Comparison of ENCODE assay signal across 10 mouse cellular contexts in the genomic region with DNA sequence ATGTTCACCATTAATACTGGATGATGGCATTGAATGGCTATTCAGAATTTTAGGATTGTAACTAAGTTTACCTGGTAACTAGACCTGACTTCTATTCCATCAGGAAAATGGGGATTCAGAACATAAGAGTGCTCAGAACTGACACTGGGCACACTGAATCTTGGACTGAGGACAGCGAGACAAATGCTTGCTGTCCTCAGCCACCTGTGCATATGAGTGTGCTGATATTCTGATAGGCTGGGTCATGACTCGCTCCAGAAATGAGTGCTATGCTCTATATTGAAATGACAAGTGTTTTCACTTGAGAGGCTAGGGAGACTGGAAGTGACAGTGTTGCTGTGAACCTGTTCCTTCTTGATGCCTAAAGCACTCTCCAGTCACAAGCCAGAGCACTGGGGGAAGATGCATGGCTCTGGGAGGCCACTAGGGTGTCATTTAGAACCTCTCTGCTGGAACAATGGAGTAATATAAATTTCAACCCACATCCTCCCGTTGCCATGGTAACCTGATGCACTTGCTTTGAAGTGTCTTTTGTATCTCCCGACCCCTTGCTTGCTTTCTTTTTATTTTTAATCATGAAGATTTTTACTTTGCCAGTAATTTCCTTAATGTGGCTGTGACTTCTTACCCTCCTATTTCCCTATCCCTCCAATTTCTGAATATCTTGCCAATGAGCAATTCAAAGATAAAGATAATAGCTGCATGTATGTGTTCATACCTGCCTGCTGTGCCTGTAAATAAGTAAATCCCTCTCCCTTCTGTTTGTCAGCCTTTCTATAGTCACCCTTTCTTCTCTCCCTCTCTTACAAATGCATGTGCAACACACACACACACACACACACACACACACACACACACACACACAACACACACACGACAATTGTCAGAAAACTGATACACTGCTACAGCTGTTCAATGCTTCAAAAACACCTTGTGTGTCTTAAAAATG.
DNase-seq lines count a peak whose midpoint lies in the region; ATAC-seq lines count a peak whose summit lies in the region.
"Had no signal": no experiment of that assay in that cellular context is flagged by ENCODE, and none has a peak within 500 bp of the region (broad histone marks: within the 10 kb centered on the region; RNA-seq: fewer than 3 reads in every experiment).

No protein-coding gene starts in this region.

- H3K36me3 ChIP-seq in forebrain, embryonic 15.5 days = no peaks in the 10 kb centered on the region
- no peaks in the 10 kb centered on the region for H3K36me3 ChIP-seq in midbrain, embryonic 16.5 days (ENCODE audit: control insufficient read depth, insufficient read depth, low read length)
- no peaks in the 10 kb centered on the region for H3K36me3 ChIP-seq in intestine, embryonic 15.5 days
- H3K36me3 ChIP-seq in intestine, embryonic 16.5 days (ENCODE audit: control insufficient read depth, insufficient read depth, low read length) = no peaks in the 10 kb centered on the region

- peak; percentile 85 for ATAC-seq in forebrain, embryonic 15.5 days (replicated peaks)
- ATAC-seq in midbrain, embryonic 16.5 days = peak; percentile 89
- no peak for ATAC-seq in intestine, embryonic 15.5 days
- ATAC-seq in intestine, embryonic 16.5 days = no peak
- no peak for ATAC-seq in CD4-positive, CD25-positive, alpha-beta regulatory T cell, adult 4 months
- ATAC-seq: intestine, postnatal 0 days had no signal

- H3K27me3 ChIP-seq in forebrain, embryonic 15.5 days = no peaks in the 10 kb centered on the region
- H3K27me3 ChIP-seq in midbrain, embryonic 16.5 days (ENCODE audit: control insufficient read depth, insufficient read depth, low read depth, low read length) = no peaks in the 10 kb centered on the region
- H3K27me3 ChIP-seq in intestine, embryonic 15.5 days (replicated peaks) = no peaks in the 10 kb centered on the region
- no peaks in the 10 kb centered on the region for H3K27me3 ChIP-seq in intestine, embryonic 16.5 days (replicated peaks; ENCODE audit: control insufficient read depth, insufficient read depth, low read length)

- 55% methylated on average over 5 of the region's 5 CpGs for WGBS in forebrain, embryonic 15.5 days
- WGBS in midbrain, embryonic 16.5 days = 48% methylated on average over 5 of the region's 5 CpGs
- WGBS in intestine, embryonic 15.5 days = 66% methylated on average over 5 of the region's 5 CpGs
- WGBS in intestine, embryonic 16.5 days = 68% methylated on average over 5 of the region's 5 CpGs

- no peak overlapping the region for H3K9ac ChIP-seq in forebrain, embryonic 15.5 days (replicated peaks)
- no peak overlapping the region for H3K9ac ChIP-seq in midbrain, embryonic 16.5 days (ENCODE audit: low read depth, low read length)
- no peak overlapping the region for H3K9ac ChIP-seq in intestine, embryonic 15.5 days
- no peak overlapping the region for H3K9ac ChIP-seq in intestine, embryonic 16.5 days (ENCODE audit: low read depth, low read length)

- 0 out of 2 replicates have a peak, but pooled peaks cover 5% of the 10 kb centered on the region for H3K4me1 ChIP-seq in forebrain, embryonic 15.5 days
- peaks cover 5% of the 10 kb centered on the region; the same call in 1 of the 2 replicates for H3K4me1 ChIP-seq in midbrain, embryonic 16.5 days (ENCODE audit: control insufficient read depth, insufficient read depth, low read length)
- H3K4me1 ChIP-seq in intestine, embryonic 15.5 days (replicated peaks) = no peaks in the 10 kb centered on the region
- H3K4me1 ChIP-seq in intestine, embryonic 16.5 days (ENCODE audit: control insufficient read depth, insufficient read depth, low read length) = no peaks in the 10 kb centered on the region

- no peaks in the 10 kb centered on the region for H3K9me3 ChIP-seq in forebrain, embryonic 15.5 days
- no peaks in the 10 kb centered on the region for H3K9me3 ChIP-seq in midbrain, embryonic 16.5 days (replicated peaks; ENCODE audit: control insufficient read depth, low read length, poor library complexity, severe bottlenecking)
- H3K9me3 ChIP-seq in intestine, embryonic 15.5 days = no peaks in the 10 kb centered on the region
- H3K9me3 ChIP-seq in intestine, embryonic 16.5 days (ENCODE audit: control insufficient read depth, low read length) = no peaks in the 10 kb centered on the region

- H3K4me2 ChIP-seq in forebrain, embryonic 15.5 days (replicated peaks) = no peak overlapping the region
- H3K4me2 ChIP-seq in midbrain, embryonic 16.5 days (ENCODE audit: low read length) = no peak overlapping the region
- no peak overlapping the region for H3K4me2 ChIP-seq in intestine, embryonic 15.5 days (replicated peaks)
- no peak overlapping the region for H3K4me2 ChIP-seq in intestine, embryonic 16.5 days (ENCODE audit: low read depth, low read length)

- H3K4me3 ChIP-seq in forebrain, embryonic 15.5 days = no peak overlapping the region
- H3K4me3 ChIP-seq in midbrain, embryonic 16.5 days (ENCODE audit: low read depth, low read length) = no peak overlapping the region
- H3K4me3 ChIP-seq in intestine, embryonic 15.5 days (replicated peaks) = no peak overlapping the region
- H3K4me3 ChIP-seq in intestine, embryonic 16.5 days (ENCODE audit: low read length) = no peak overlapping the region

- peak; percentile 3 for DNase-seq in WW6 (ENCODE audit: low read depth, low spot score)
- DNase-seq in cerebellum, adult 11-12 months = peak; percentile 16
- DNase-seq: liver; thymus, postnatal 25 days had no signal

- peak overlapping the region; percentile 11 for H3K27ac ChIP-seq in forebrain, embryonic 15.5 days (replicated peaks)
- peak overlapping the region; percentile 40; the same call in 1 of the 2 replicates for H3K27ac ChIP-seq in midbrain, embryonic 16.5 days (ENCODE audit: low read length)
- no peak overlapping the region for H3K27ac ChIP-seq in intestine, embryonic 15.5 days
- no peak overlapping the region for H3K27ac ChIP-seq in intestine, embryonic 16.5 days (ENCODE audit: low read length)

Comparison
In these comparisons a context has a peak if more than half of its experiments do, and no peak if none do; other contexts are left out.
1. ATAC-seq: peak in forebrain, embryonic 15.5 days (single experiment) and midbrain, embryonic 16.5 days (single experiment); none in intestine, embryonic 15.5 days (single experiment), intestine, embryonic 16.5 days (single experiment) and CD4-positive, CD25-positive, alpha-beta regulatory T cell, adult 4 months (single experiment).
2. H3K27ac ChIP-seq: peak in forebrain, embryonic 15.5 days (single experiment) and midbrain, embryonic 16.5 days (single experiment); none in intestine, embryonic 15.5 days (single experiment) and intestine, embryonic 16.5 days (single experiment).